Mouse (Mus musculus): ENCODE measurements around the gene Il17ra. TPM values are rescaled to one million over a fixed set of nuclear protein-coding genes. Genes with fewer than 3 reads are reported as not detected.

Gene Il17ra
- polyA plus RNA-seq, 1 experiment from 2014 or later, result 4.6 TPM

GRCm38 (mm10) chr6:120493374-120494181 lies 30.5 kb downstream of the Il17ra start, which contains the start of gene Tmem121b:
Gene Tmem121b, minus strand, starts transcription at chr6:120493807.
- peak within 1 kb of the TSS; percentile 66 for H3K9ac ChIP-seq (replicated peaks; ENCODE audit: low read length)
- no peak within 1 kb of the TSS for H3K27ac ChIP-seq (ENCODE audit: low read length)
- H3K4me2 ChIP-seq (replicated peaks; ENCODE audit: low read depth, low read length), result peak within 1 kb of the TSS; percentile 100
- H3K36me3 ChIP-seq (ENCODE audit: insufficient read depth, low read length), result no peaks in the 10 kb centered on the region
- no peaks in the 10 kb centered on the region for H3K9me3 ChIP-seq (ENCODE audit: low read length)
- WGBS, result under 1% methylated on average over 75 of the region's 84 CpGs
- peak within 1 kb of the TSS; percentile 68 for H3K4me3 ChIP-seq (ENCODE audit: low read length)
- ATAC-seq (ENCODE audit: low FRiP score, low TSS enrichment), result peak; percentile 83
- H3K27me3 ChIP-seq (ENCODE audit: insufficient read depth, low read length), result peaks cover 25% of the 10 kb centered on the region
- peaks cover 19% of the 10 kb centered on the region for H3K4me1 ChIP-seq (ENCODE audit: insufficient read depth, low read length)

- peaks cover 6% of the 10 kb centered on the region for H3K9me3 ChIP-seq (ENCODE audit: low read length)
- no peak overlapping the region for H3K9ac ChIP-seq (replicated peaks; ENCODE audit: low read length)
- 53% methylated on average over 3 of the region's 3 CpGs for WGBS
- ATAC-seq (ENCODE audit: low FRiP score, low TSS enrichment), result no peak
- no peaks in the 10 kb centered on the region for H3K36me3 ChIP-seq (ENCODE audit: insufficient read depth, low read length)
- peaks cover 19% of the 10 kb centered on the region for H3K4me1 ChIP-seq (ENCODE audit: insufficient read depth, low read length)
- H3K27ac ChIP-seq (ENCODE audit: low read length), result no peak overlapping the region
- no peak overlapping the region for H3K4me3 ChIP-seq (ENCODE audit: low read length)
- no peak overlapping the region for H3K4me2 ChIP-seq (replicated peaks; ENCODE audit: low read depth, low read length)
- peaks cover 18% of the 10 kb centered on the region for H3K27me3 ChIP-seq (ENCODE audit: insufficient read depth, low read length)
These were observed 33.5 kb downstream of the Il17ra start for GRCm38 (mm10) chr6:120496544-120496943.

- ATAC-seq (ENCODE audit: low FRiP score, low TSS enrichment), result no peak
- Histone ChIP-seq H3K36me3 (ENCODE audit: insufficient read depth, low read length) (no peaks in the 10 kb centered on the region), H3K9me3 (ENCODE audit: low read length) (peaks cover 6% of the 10 kb centered on the region), H3K9ac (replicated peaks; ENCODE audit: low read length) (no peak overlapping the region), H3K4me3 (ENCODE audit: low read length) (no peak overlapping the region), H3K27me3 (ENCODE audit: insufficient read depth, low read length) (no peaks in the 10 kb centered on the region), H3K4me2 (replicated peaks; ENCODE audit: low read depth, low read length) (no peak overlapping the region), H3K27ac (ENCODE audit: low read length) (no peak overlapping the region), H3K4me1 (ENCODE audit: insufficient read depth, low read length) (no peaks in the 10 kb centered on the region)
- 66% methylated on average over 3 of the region's 3 CpGs for WGBS
These were observed 41.0 kb downstream of the Il17ra start for GRCm38 (mm10) chr6:120504051-120504450.

- no peaks in the 10 kb centered on the region for H3K4me1 ChIP-seq (ENCODE audit: insufficient read depth, low read length)
- no peaks in the 10 kb centered on the region for H3K27me3 ChIP-seq (ENCODE audit: insufficient read depth, low read length)
- peaks cover 2% of the 10 kb centered on the region for H3K9me3 ChIP-seq (ENCODE audit: low read length)
- 0 out of 2 replicates have a peak, but pooled peaks have one; percentile 42 for ATAC-seq (ENCODE audit: low FRiP score, low TSS enrichment)
- no peak overlapping the region for H3K9ac ChIP-seq (replicated peaks; ENCODE audit: low read length)
- WGBS, result 69% methylated on average over 4 of the region's 4 CpGs
- no peak overlapping the region for H3K4me3 ChIP-seq (ENCODE audit: low read length)
- 0 out of 2 replicates have a peak, but pooled peaks cover 5% of the 10 kb centered on the region for H3K36me3 ChIP-seq (ENCODE audit: insufficient read depth, low read length)
- H3K4me2 ChIP-seq (replicated peaks; ENCODE audit: low read depth, low read length), result no peak overlapping the region
- no peak overlapping the region for H3K27ac ChIP-seq (ENCODE audit: low read length)
These were observed 42.5 kb downstream of the Il17ra start for GRCm38 (mm10) chr6:120505531-120505930.

- no peak overlapping the region for H3K4me2 ChIP-seq (replicated peaks; ENCODE audit: low read depth, low read length)
- H3K4me1 ChIP-seq (ENCODE audit: insufficient read depth, low read length), result no peaks in the 10 kb centered on the region
- WGBS, result 71% methylated on average over 4 of the region's 4 CpGs
- no peak for ATAC-seq (ENCODE audit: low FRiP score, low TSS enrichment)
- H3K4me3 ChIP-seq (ENCODE audit: low read length), result no peak overlapping the region
- no peak overlapping the region for H3K27ac ChIP-seq (ENCODE audit: low read length)
- no peaks in the 10 kb centered on the region for H3K27me3 ChIP-seq (ENCODE audit: insufficient read depth, low read length)
- 0 out of 2 replicates have a peak, but pooled peaks cover 14% of the 10 kb centered on the region for H3K36me3 ChIP-seq (ENCODE audit: insufficient read depth, low read length)
- H3K9me3 ChIP-seq (ENCODE audit: low read length), result no peaks in the 10 kb centered on the region
- H3K9ac ChIP-seq (replicated peaks; ENCODE audit: low read length), result no peak overlapping the region
These were observed 45.6 kb downstream of the Il17ra start for GRCm38 (mm10) chr6:120508645-120509044.

- Histone ChIP-seq H3K27me3 (ENCODE audit: insufficient read depth, low read length) (no peaks in the 10 kb centered on the region), H3K36me3 (ENCODE audit: insufficient read depth, low read length) (peaks cover 17% of the 10 kb centered on the region; the same call in 1 of the 2 replicates), H3K4me3 (ENCODE audit: low read length) (no peak overlapping the region), H3K4me1 (ENCODE audit: insufficient read depth, low read length) (no peaks in the 10 kb centered on the region), H3K27ac (ENCODE audit: low read length) (no peak overlapping the region), H3K9me3 (ENCODE audit: low read length) (no peaks in the 10 kb centered on the region), H3K4me2 (replicated peaks; ENCODE audit: low read depth, low read length) (no peak overlapping the region), H3K9ac (replicated peaks; ENCODE audit: low read length) (no peak overlapping the region)
- ATAC-seq (ENCODE audit: low FRiP score, low TSS enrichment), result no peak
- 82% methylated on average over 7 of the region's 7 CpGs for WGBS
These were observed 46.9 kb downstream of the Il17ra start for GRCm38 (mm10) chr6:120509975-120510374.

GRCm38 (mm10) chr6:120510425-120510824 lies 47.4 kb downstream of the Il17ra start:
- H3K36me3 ChIP-seq (ENCODE audit: insufficient read depth, low read length), result peaks cover 17% of the 10 kb centered on the region; the same call in 1 of the 2 replicates
- H3K27me3 ChIP-seq (ENCODE audit: insufficient read depth, low read length), result no peaks in the 10 kb centered on the region
- no peak for ATAC-seq (ENCODE audit: low FRiP score, low TSS enrichment)
- no peaks in the 10 kb centered on the region for H3K9me3 ChIP-seq (ENCODE audit: low read length)
- 80% methylated on average over 8 of the region's 8 CpGs for WGBS
- H3K4me1 ChIP-seq (ENCODE audit: insufficient read depth, low read length), result no peaks in the 10 kb centered on the region
- H3K4me2 ChIP-seq (replicated peaks; ENCODE audit: low read depth, low read length), result no peak overlapping the region
- no peak overlapping the region for H3K27ac ChIP-seq (ENCODE audit: low read length)
- no peak overlapping the region for H3K4me3 ChIP-seq (ENCODE audit: low read length)
- H3K9ac ChIP-seq (replicated peaks; ENCODE audit: low read length), result no peak overlapping the region

GRCm38 (mm10) chr6:120511212-120511611 lies 48.2 kb downstream of the Il17ra start:
- ATAC-seq (ENCODE audit: low FRiP score, low TSS enrichment), result no peak
- no peak overlapping the region for H3K9ac ChIP-seq (replicated peaks; ENCODE audit: low read length)
- no peak overlapping the region for H3K4me3 ChIP-seq (ENCODE audit: low read length)
- no peak overlapping the region for H3K27ac ChIP-seq (ENCODE audit: low read length)
- H3K4me1 ChIP-seq (ENCODE audit: insufficient read depth, low read length), result no peaks in the 10 kb centered on the region
- H3K36me3 ChIP-seq (ENCODE audit: insufficient read depth, low read length), result peaks cover 17% of the 10 kb centered on the region; the same call in 1 of the 2 replicates
- H3K9me3 ChIP-seq (ENCODE audit: low read length), result no peaks in the 10 kb centered on the region
- WGBS, result 75% methylated on average over 6 of the region's 6 CpGs
- H3K4me2 ChIP-seq (replicated peaks; ENCODE audit: low read depth, low read length), result no peak overlapping the region
- no peaks in the 10 kb centered on the region for H3K27me3 ChIP-seq (ENCODE audit: insufficient read depth, low read length)

GRCm38 (mm10) chr6:120516422-120516821 lies 53.4 kb downstream of the Il17ra start:
- Histone ChIP-seq H3K9ac (replicated peaks; ENCODE audit: low read length) (no peak overlapping the region), H3K27me3 (ENCODE audit: insufficient read depth, low read length) (no peaks in the 10 kb centered on the region), H3K4me1 (ENCODE audit: insufficient read depth, low read length) (no peaks in the 10 kb centered on the region), H3K36me3 (ENCODE audit: insufficient read depth, low read length) (peaks cover 11% of the 10 kb centered on the region; the same call in 1 of the 2 replicates), H3K27ac (ENCODE audit: low read length) (no peak overlapping the region), H3K4me2 (replicated peaks; ENCODE audit: low read depth, low read length) (no peak overlapping the region), H3K4me3 (ENCODE audit: low read length) (no peak overlapping the region), H3K9me3 (ENCODE audit: low read length) (no peaks in the 10 kb centered on the region)
- WGBS, result 88% methylated on average over 4 of the region's 4 CpGs
- no peak for ATAC-seq (ENCODE audit: low FRiP score, low TSS enrichment)

- H3K4me2 ChIP-seq (replicated peaks; ENCODE audit: low read depth, low read length), result no peak overlapping the region
- H3K27ac ChIP-seq (ENCODE audit: low read length), result no peak overlapping the region
- H3K27me3 ChIP-seq (ENCODE audit: insufficient read depth, low read length), result no peaks in the 10 kb centered on the region
- WGBS, result 86% methylated on average over 6 of the region's 6 CpGs
- H3K9ac ChIP-seq (replicated peaks; ENCODE audit: low read length), result no peak overlapping the region
- H3K4me3 ChIP-seq (ENCODE audit: low read length), result no peak overlapping the region
- ATAC-seq (ENCODE audit: low FRiP score, low TSS enrichment), result no peak
- no peaks in the 10 kb centered on the region for H3K4me1 ChIP-seq (ENCODE audit: insufficient read depth, low read length)
- peaks cover 8% of the 10 kb centered on the region; the same call in 1 of the 2 replicates for H3K36me3 ChIP-seq (ENCODE audit: insufficient read depth, low read length)
- no peaks in the 10 kb centered on the region for H3K9me3 ChIP-seq (ENCODE audit: low read length)
These were observed 53.8 kb downstream of the Il17ra start for GRCm38 (mm10) chr6:120516879-120517278.

Measured in kidney, embryonic 16.5 days (tissue).